Mouse (Mus musculus) testis, postnatal 10 days (tissue): ENCODE measurements around the gene Ksr1.

Experiments used
- DNase-seq: peaks from one replicate; pipeline ENCODE4 v3.0.0; 2021; ENCODE audit warnings: low spot score

The Ksr1 gene

DNA sequence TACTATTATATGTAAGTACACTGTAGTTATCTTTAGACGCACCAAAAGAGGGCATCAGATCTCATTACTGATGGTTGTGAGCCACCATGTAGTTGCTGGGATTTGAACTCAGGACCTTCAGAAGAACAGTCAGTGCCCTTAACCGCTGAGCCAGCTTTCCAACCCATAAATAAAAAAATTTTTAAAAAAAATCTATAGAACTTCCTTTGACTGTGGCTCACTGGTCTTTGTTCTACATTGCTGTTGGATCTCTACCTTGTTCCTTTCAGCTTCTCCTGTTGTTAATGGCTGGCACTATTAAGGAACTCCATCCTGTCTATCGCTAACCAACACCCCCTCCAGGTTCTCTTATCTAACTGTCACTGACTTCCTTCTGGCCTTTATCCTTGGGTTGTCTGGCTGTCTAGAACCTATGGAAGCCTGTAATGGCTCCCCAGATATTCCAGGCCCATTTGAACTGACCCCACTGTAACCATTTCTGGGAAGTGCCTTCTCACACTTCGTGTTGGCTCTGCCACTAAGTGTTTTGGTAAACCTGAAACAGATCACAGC, 166.0 kb downstream of the Ksr1 start:
- no peak for DNase-seq

DNA sequence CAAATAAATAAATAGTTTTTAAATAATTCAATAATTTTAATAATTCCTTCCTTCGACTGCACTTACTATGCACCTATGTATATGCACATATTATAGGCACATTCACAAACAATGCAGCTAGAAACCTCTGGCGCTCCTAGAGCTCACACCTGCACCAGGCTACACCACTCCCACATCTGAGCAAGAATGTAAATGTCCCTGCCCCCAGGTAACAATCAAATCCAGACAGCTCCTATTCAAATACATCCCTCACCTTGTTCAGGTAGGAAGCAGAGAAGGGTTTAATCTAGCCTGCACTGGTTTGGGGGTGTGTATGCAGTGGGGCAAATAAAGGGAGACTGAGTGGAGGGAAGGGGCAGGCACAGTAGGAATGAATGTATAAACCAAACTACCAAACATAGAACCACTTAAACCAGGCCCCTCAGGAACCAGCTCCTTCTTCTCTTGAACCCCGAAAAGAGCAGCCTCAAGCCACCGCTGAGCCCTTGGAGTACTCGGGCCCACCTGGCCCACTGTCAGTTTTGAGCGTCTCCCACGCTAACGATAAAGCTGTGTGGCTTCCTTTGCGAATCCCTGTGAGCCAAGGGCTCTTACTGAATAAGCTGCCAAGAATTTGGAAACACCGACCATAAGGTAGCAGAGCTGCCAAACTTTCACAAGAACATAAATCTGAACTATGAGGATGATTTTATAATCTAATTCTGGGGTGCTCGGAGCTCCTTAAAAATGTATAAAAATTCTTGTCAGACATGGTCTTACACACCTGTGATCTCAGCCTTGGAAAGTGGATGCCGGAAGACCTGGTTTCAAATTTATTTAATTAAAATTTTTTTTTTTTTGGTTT, 167.8 kb downstream of the Ksr1 start:
- DNase-seq, result no peak

DNA sequence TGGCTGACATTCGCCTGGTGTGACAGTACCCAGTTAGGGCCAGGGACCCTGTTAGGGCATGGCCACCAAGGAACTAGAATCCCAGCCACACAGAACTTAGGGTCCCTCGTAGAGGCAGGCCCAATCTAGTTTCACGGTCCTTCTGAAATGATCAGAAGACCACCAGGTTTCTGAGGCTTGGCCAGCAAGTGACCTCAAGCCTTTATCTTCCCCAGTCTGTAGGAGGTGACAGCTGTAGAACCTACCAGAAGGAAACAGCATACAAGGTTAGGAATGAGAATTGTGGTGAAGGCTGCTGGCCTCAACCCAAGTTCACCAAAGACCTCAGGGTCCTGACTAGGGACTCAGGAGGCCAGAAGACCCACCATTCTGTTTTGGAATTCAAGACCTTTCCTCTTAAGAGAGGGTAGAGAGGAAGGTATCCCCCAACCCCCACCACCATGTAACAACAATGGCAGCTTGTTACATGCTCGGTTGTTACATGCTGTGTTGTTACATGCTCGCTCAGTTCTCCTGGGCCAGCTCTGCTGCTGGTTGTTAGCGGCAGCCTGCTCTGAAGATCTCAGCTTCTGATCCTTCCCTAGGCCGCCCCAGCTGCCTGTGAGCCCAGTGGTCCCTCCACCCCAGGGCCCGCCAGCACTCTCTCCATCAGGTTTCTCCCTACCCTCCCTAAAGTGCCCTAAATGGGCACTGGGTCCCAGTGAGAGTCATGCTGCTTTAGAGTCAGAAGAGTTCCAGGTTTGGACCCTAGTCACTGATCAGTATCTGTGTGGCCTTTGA, 169.3 kb downstream of the Ksr1 start:
- DNase-seq, result no peak

DNA sequence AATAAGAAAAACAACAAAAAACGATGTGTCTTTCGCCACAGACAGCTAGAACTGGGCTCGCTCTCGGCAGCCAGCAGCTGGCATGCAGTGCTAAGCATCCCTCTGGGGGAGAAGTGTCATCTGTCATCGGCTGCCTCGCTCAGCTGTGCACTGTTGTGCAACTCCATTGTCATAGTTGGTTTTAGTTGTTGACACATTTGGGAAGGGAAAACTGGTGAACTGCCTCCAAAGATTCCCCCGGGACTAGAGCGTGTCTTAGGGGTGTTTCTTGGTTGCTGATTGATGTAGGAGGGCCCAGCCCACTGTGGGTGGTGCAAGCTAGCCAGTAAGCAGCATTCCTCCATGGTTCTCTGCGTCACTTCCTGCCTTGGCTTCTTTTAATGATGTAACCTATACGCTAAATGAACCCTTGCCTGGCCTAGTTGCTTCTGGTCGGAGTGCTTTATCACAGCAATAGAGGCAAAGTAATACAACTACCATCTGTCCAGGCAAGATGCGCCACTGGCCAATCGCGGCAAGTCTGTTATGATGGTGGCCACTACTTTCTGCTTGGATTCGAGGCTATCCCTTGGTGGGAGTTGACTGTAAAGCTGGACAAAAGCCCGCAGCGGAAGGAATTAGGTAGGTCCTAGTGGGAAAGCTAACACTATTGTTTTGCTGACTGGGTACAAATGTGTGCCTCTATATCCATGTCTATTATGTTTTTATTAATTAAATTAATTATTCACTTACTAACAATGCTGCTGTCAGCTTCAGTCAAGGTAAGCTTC, 172.6 kb downstream of the Ksr1 start:
- DNase-seq, result no peak

DNA sequence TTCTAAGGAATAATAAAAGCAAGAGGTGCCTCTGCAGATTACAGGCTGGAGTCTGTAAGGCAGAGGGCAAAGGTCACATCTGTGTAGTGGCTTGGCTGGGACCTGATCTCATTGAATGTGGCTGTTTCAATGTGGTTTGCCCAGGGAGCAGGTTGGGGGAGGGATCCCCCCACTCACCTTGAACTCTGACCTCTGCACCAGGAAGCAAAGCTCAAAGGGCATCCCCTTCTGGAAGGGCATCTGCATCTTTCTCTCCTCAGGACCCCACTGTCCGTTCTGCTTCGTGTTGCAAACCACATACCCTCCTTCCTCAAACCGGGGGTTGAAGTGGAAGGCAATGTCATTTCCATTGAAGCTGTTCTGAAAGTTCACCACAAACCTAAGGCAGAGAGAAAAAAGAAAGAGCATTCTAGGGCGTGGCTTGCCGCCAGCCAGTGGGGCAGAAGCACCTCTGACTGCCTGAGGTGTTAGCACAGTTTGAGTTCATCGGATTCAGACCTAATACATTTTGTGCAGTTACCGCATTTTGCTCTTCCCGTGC, 173.3 kb downstream of the Ksr1 start:
- DNase-seq, result no peak

GRCm38 (mm10) chr11:78972328-78972727, 173.9 kb downstream of the Ksr1 start:
- no peak for DNase-seq

- no peak for DNase-seq
These were observed 174.5 kb downstream of the Ksr1 start for GRCm38 (mm10) chr11:78971746-78972145.

GRCm38 (mm10) chr11:78971096-78971495, 175.1 kb downstream of the Ksr1 start:
- DNase-seq, result no peak

DNA sequence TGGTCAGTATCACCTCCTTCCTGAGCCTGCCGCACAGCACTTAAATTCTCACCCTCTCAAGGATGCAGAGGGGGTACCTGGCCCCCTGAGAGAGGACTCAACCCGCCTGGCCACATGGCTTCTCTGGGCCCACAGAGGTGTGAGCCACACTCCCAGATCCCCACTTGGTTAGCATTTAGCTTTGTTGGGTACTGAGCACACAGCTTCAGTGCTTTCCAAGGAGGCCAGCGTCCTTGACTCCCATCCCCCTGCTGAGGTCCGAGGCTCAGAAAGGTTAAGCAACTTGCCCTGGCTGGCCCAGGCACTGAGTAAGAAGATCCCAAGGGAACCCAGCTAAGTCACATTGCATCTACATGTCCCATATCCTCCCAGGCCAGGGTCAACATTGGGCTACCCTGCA, 178.1 kb downstream of the Ksr1 start:
- DNase-seq, result no peak

DNA sequence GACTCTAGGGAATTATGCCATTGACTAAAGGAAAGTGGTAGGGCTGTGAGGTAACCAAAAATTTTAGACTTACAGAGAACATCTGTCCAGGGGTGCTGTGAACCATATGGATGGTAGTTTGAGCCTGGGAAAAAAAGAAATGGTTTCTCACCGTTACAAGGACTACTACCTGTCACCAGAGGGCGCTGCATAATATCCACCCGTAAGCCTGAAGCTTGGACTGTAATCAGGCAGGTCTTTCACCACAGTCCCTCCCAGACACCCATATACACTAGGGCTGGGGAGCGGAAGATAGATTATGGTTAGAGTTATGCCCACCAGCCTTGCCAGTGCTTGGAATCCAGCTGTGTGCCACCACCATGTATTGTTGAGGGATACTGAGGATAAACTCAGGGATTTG, 178.8 kb downstream of the Ksr1 start:
- DNase-seq, result peak; percentile 71
